Mouse (Mus musculus): ENCODE results near the gene Mex3a. TPM values are rescaled to one million over a fixed set of nuclear protein-coding genes. Genes with fewer than 3 reads are reported as not detected.
A peak's percentile ranks its signal among the peaks of the same experiment; 100 is the strongest.

Gene Mex3a
- polyA plus RNA-seq, 1 experiment from 2014 or later = 31.6 TPM

- H3K9ac ChIP-seq (ENCODE audit: low read depth, low read length) = peak overlapping the region; percentile 52; the same call in 1 of the 2 replicates
- H3K4me2 ChIP-seq (replicated peaks; ENCODE audit: low read depth, low read length) = peak overlapping the region; percentile 49
- no peaks in the 10 kb centered on the region for H3K9me3 ChIP-seq (ENCODE audit: control insufficient read depth, low read length)
- no peak for ATAC-seq (ENCODE audit: low FRiP score, low TSS enrichment)
- peak overlapping the region; percentile 37; the same call in 1 of the 2 replicates for H3K4me3 ChIP-seq (ENCODE audit: low read length)
- no peaks in the 10 kb centered on the region for H3K36me3 ChIP-seq (ENCODE audit: control insufficient read depth, insufficient read depth, low read length)
- WGBS = 50% methylated on average over 13 of the region's 13 CpGs
- peaks cover 13% of the 10 kb centered on the region; the same call in 1 of the 2 replicates for H3K4me1 ChIP-seq (ENCODE audit: control insufficient read depth, insufficient read depth, low read length)
- H3K27ac ChIP-seq (ENCODE audit: low read depth, low read length) = peak overlapping the region; percentile 87
- H3K27me3 ChIP-seq (ENCODE audit: control insufficient read depth, insufficient read depth, low read length) = no peaks in the 10 kb centered on the region
Observed at GRCm38 (mm10) chr3:88510421-88511289, 21.5 kb upstream of the Mex3a start.

- H3K9ac ChIP-seq (ENCODE audit: low read depth, low read length) = no peak overlapping the region
- H3K4me2 ChIP-seq (replicated peaks; ENCODE audit: low read depth, low read length) = no peak overlapping the region
- H3K27me3 ChIP-seq (ENCODE audit: control insufficient read depth, insufficient read depth, low read length) = no peaks in the 10 kb centered on the region
- 52% methylated on average over 4 of the region's 4 CpGs for WGBS
- no peak overlapping the region for H3K27ac ChIP-seq (ENCODE audit: low read depth, low read length)
- H3K4me1 ChIP-seq (ENCODE audit: control insufficient read depth, insufficient read depth, low read length) = peaks cover 13% of the 10 kb centered on the region; the same call in 1 of the 2 replicates
- no peak overlapping the region for H3K4me3 ChIP-seq (ENCODE audit: low read length)
- no peak for ATAC-seq (ENCODE audit: low FRiP score, low TSS enrichment)
- no peaks in the 10 kb centered on the region for H3K36me3 ChIP-seq (ENCODE audit: control insufficient read depth, insufficient read depth, low read length)
- no peaks in the 10 kb centered on the region for H3K9me3 ChIP-seq (ENCODE audit: control insufficient read depth, low read length)
Observed at GRCm38 (mm10) chr3:88511559-88511958, 20.6 kb upstream of the Mex3a start.

GRCm38 (mm10) chr3:88512141-88512895 lies 19.9 kb upstream of the Mex3a start:
- Histone ChIP-seq H3K4me1 (ENCODE audit: control insufficient read depth, insufficient read depth, low read length) (peaks cover 10% of the 10 kb centered on the region; the same call in 1 of the 2 replicates), H3K27me3 (ENCODE audit: control insufficient read depth, insufficient read depth, low read length) (no peaks in the 10 kb centered on the region), H3K4me2 (replicated peaks; ENCODE audit: low read depth, low read length) (no peak overlapping the region), H3K9ac (ENCODE audit: low read depth, low read length) (no peak overlapping the region), H3K9me3 (ENCODE audit: control insufficient read depth, low read length) (no peaks in the 10 kb centered on the region), H3K36me3 (ENCODE audit: control insufficient read depth, insufficient read depth, low read length) (no peaks in the 10 kb centered on the region), H3K4me3 (ENCODE audit: low read length) (no peak overlapping the region), H3K27ac (ENCODE audit: low read depth, low read length) (no peak overlapping the region)
- ATAC-seq (ENCODE audit: low FRiP score, low TSS enrichment) = no peak
- WGBS = 36% methylated on average over 6 of the region's 6 CpGs

- no peaks in the 10 kb centered on the region for H3K9me3 ChIP-seq (ENCODE audit: control insufficient read depth, low read length)
- peaks cover 10% of the 10 kb centered on the region; the same call in 1 of the 2 replicates for H3K4me1 ChIP-seq (ENCODE audit: control insufficient read depth, insufficient read depth, low read length)
- WGBS = 38% methylated on average over 12 of the region's 15 CpGs
- no peak overlapping the region for H3K9ac ChIP-seq (ENCODE audit: low read depth, low read length)
- no peak overlapping the region for H3K4me2 ChIP-seq (replicated peaks; ENCODE audit: low read depth, low read length)
- H3K27me3 ChIP-seq (ENCODE audit: control insufficient read depth, insufficient read depth, low read length) = no peaks in the 10 kb centered on the region
- no peak overlapping the region for H3K4me3 ChIP-seq (ENCODE audit: low read length)
- H3K27ac ChIP-seq (ENCODE audit: low read depth, low read length) = no peak overlapping the region
- no peak for ATAC-seq (ENCODE audit: low FRiP score, low TSS enrichment)
- no peaks in the 10 kb centered on the region for H3K36me3 ChIP-seq (ENCODE audit: control insufficient read depth, insufficient read depth, low read length)
Observed at GRCm38 (mm10) chr3:88512896-88513545, 19.2 kb upstream of the Mex3a start.

- H3K9me3 ChIP-seq (ENCODE audit: control insufficient read depth, low read length) = no peaks in the 10 kb centered on the region
- H3K27me3 ChIP-seq (ENCODE audit: control insufficient read depth, insufficient read depth, low read length) = no peaks in the 10 kb centered on the region
- H3K4me3 ChIP-seq (ENCODE audit: low read length) = no peak overlapping the region
- H3K9ac ChIP-seq (ENCODE audit: low read depth, low read length) = no peak overlapping the region
- H3K36me3 ChIP-seq (ENCODE audit: control insufficient read depth, insufficient read depth, low read length) = no peaks in the 10 kb centered on the region
- WGBS = 82% methylated on average over 7 of the region's 7 CpGs
- ATAC-seq (ENCODE audit: low FRiP score, low TSS enrichment) = no peak
- H3K27ac ChIP-seq (ENCODE audit: low read depth, low read length) = no peak overlapping the region
- H3K4me2 ChIP-seq (replicated peaks; ENCODE audit: low read depth, low read length) = no peak overlapping the region
- peaks cover 10% of the 10 kb centered on the region; the same call in 1 of the 2 replicates for H3K4me1 ChIP-seq (ENCODE audit: control insufficient read depth, insufficient read depth, low read length)
Observed at GRCm38 (mm10) chr3:88513546-88514115, 18.6 kb upstream of the Mex3a start.

GRCm38 (mm10) chr3:88514231-88515094 lies 17.7 kb upstream of the Mex3a start:
- 72% methylated on average over 10 of the region's 10 CpGs for WGBS
- Histone ChIP-seq H3K27me3 (ENCODE audit: control insufficient read depth, insufficient read depth, low read length) (no peaks in the 10 kb centered on the region), H3K4me2 (replicated peaks; ENCODE audit: low read depth, low read length) (no peak overlapping the region), H3K9ac (ENCODE audit: low read depth, low read length) (no peak overlapping the region), H3K4me3 (ENCODE audit: low read length) (no peak overlapping the region), H3K9me3 (ENCODE audit: control insufficient read depth, low read length) (no peaks in the 10 kb centered on the region), H3K36me3 (ENCODE audit: control insufficient read depth, insufficient read depth, low read length) (no peaks in the 10 kb centered on the region), H3K4me1 (ENCODE audit: control insufficient read depth, insufficient read depth, low read length) (peaks cover 6% of the 10 kb centered on the region; the same call in 1 of the 2 replicates), H3K27ac (ENCODE audit: low read depth, low read length) (no peak overlapping the region)
- ATAC-seq (ENCODE audit: low FRiP score, low TSS enrichment) = no peak

- H3K27me3 ChIP-seq (ENCODE audit: control insufficient read depth, insufficient read depth, low read length) = no peaks in the 10 kb centered on the region
- no peak for ATAC-seq (ENCODE audit: low FRiP score, low TSS enrichment)
- no peaks in the 10 kb centered on the region for H3K36me3 ChIP-seq (ENCODE audit: control insufficient read depth, insufficient read depth, low read length)
- H3K9ac ChIP-seq (ENCODE audit: low read depth, low read length) = no peak overlapping the region
- H3K4me3 ChIP-seq (ENCODE audit: low read length) = no peak overlapping the region
- WGBS = 100% methylated on average over 2 of the region's 2 CpGs
- no peak overlapping the region for H3K27ac ChIP-seq (ENCODE audit: low read depth, low read length)
- peaks cover 4% of the 10 kb centered on the region; the same call in 1 of the 2 replicates for H3K4me1 ChIP-seq (ENCODE audit: control insufficient read depth, insufficient read depth, low read length)
- no peak overlapping the region for H3K4me2 ChIP-seq (replicated peaks; ENCODE audit: low read depth, low read length)
- no peaks in the 10 kb centered on the region for H3K9me3 ChIP-seq (ENCODE audit: control insufficient read depth, low read length)
Observed at GRCm38 (mm10) chr3:88515095-88515386, 17.2 kb upstream of the Mex3a start.

- WGBS = 71% methylated on average over 2 of the region's 2 CpGs
- Histone ChIP-seq H3K9me3 (ENCODE audit: control insufficient read depth, low read length) (no peaks in the 10 kb centered on the region), H3K27ac (ENCODE audit: low read depth, low read length) (no peak overlapping the region), H3K4me3 (ENCODE audit: low read length) (no peak overlapping the region), H3K4me1 (ENCODE audit: control insufficient read depth, insufficient read depth, low read length) (no peaks in the 10 kb centered on the region; the same call in 1 of the 2 replicates), H3K9ac (ENCODE audit: low read depth, low read length) (no peak overlapping the region), H3K4me2 (replicated peaks; ENCODE audit: low read depth, low read length) (no peak overlapping the region), H3K36me3 (ENCODE audit: control insufficient read depth, insufficient read depth, low read length) (no peaks in the 10 kb centered on the region), H3K27me3 (ENCODE audit: control insufficient read depth, insufficient read depth, low read length) (no peaks in the 10 kb centered on the region)
- ATAC-seq (ENCODE audit: low FRiP score, low TSS enrichment) = no peak
Observed at GRCm38 (mm10) chr3:88516407-88516806, 15.8 kb upstream of the Mex3a start.
